Mouse (Mus musculus) layer of hippocampus, postnatal 14 days (tissue): ENCODE measurements at regions not wholly inside any gene's neighbourhood (a gene's known extent, or its start where the extent isn't known, plus 50 kb on each side); places are given as distances from the start of the nearest gene placed in this dataset.
"Not testable (repeated sequence)": the region's sequence is repeated elsewhere in the genome, so short reads cannot be mapped to it uniquely, and the experiment has no call there.

Source experiments
- DNase-seq, 2 experiments: peaks; one replicate each; pipeline ENCODE4 v3.0.0; 2021 to 2022; ENCODE audit warnings: low spot score in 2 of 2, mixed read lengths in 1 of 2

DNA sequence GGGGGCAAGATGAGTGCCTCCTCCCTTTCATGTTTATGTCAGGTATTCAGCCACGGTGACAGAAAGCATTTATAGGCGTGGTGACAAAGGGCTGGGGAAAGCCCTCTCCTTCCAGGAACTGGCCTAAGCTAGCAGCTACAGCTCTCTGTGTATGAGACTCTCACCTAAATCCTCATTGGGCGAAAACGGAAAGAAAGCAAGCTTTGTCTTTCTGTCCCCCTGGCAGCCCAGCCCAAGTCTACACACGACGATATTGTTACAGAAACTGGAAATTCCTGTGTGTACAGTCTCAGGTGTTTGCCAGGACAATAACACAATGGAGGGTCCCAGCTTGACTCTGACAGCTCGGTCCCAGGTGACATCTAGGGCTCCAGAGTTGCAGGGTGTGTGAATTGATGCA lies 60.0 kb downstream of the Dact2 start:
- DNase-seq = no peak

- no peak for DNase-seq
Observed at GRCm38 (mm10) chr17:14141669-14142068, 62.4 kb downstream of the Dact2 start.

GRCm38 (mm10) chr17:14140266-14140665 lies 63.8 kb downstream of the Dact2 start:
- no peak for DNase-seq

GRCm38 (mm10) chr17:14138941-14139340 lies 65.2 kb downstream of the Dact2 start:
- no peak for DNase-seq

DNA sequence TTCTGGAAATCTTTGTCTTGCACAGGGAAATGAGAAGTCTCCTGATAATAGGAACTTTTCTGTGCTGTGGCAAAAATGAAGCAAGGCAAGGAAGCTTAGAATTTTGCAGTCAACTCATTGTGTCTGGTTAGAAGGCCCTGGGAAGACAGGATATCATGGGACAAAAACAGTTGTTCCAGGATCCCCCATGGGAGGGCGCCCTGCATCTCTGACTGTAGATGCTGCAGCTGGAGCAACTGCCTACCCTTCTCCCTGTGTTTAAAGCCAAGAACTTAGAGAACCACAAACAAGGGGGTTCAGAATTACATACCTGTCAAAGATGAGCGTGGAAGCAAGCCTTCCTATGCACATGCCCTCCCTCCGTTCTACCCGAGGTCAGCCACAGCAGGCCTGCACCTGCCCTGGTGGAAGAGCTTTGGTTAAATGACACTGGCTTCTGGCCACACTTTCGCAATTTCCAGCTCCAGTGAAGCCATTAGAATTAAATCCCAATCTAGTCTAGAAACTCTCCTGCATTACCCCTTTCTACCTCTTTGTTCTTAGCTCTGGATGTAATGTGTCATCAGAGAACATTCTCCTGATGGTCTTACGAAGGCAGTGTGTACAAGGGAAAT lies 67.3 kb downstream of the Dact2 start:
- DNase-seq = peak; percentile 54 to 60

DNA sequence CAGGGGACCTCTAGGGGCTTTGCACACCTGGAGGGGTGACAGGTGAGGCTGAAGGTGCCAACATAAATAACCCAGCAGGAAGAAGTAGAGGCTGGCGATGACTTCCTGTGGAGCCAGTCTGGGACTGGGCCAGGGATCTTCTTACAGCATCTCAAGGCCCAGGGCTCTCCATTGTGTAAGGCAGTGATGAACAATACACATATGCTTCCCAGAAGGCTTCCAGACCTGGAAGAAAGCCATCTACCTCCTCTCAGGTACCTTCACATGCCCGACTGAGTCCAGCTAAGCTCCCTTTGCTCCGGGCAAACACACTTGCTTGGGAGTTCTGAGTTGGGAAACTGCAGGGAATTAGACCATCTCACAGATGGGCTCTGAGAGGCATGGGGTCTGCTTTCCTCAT lies 69.5 kb downstream of the Dact2 start:
- DNase-seq = no peak

- no peak for DNase-seq
Observed at GRCm38 (mm10) chr17:14133986-14134385, 70.1 kb downstream of the Dact2 start.

- not testable (repeated sequence) for DNase-seq
Observed at GRCm38 (mm10) chr17:14127031-14127430, 67.7 kb upstream of the Gm7358 start.

- no peak for DNase-seq
Observed at GRCm38 (mm10) chr17:14118863-14119262, 59.5 kb upstream of the Gm7358 start.

DNA sequence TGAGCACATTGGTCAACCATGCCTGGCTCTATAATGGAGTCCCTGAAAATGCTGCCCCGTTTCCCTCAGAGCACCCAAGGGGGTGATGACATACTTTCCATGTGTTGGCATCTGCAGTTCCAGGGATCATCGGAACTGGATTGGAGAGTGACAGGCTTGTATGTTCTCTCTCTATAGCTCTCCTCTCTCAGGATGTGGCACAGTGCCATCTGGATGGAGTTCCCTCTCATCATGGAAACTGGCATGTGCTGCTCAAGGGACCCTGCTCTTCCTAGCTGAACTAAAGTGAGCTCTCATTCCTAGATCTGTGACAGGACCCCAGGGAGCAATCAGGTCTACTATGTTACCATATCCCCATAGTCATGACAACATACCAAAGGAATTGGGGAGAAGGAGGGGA lies 56.9 kb upstream of the Gm7358 start:
- no peak for DNase-seq

DNA sequence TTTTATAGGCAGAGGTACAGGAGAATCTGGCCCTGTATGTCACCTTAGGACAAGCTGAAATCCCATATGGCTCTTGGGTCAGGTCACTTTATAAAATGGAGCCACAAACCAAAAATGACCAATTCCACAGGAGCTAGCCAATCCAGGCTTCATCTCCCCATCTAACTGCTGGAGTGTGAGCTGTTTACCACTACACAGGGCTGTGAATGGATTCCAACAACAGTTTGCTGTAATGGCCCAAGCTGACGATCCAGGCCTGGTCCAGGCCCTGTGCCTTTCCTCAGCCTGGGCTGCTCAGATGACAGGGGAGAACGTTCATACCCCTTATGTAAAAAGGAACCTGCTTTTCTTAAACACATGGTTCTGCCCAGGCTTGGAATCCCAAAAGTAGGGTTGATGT lies 55.5 kb upstream of the Gm7358 start:
- no peak for DNase-seq

- peak; percentile 34 to 45 for DNase-seq
Observed at GRCm38 (mm10) chr17:14111692-14112091, 52.4 kb upstream of the Gm7358 start.
